Mouse (Mus musculus): ENCODE measurements around the gene Cypt14.
"Not testable (repeated sequence)": the region's sequence is repeated elsewhere in the genome, so short reads cannot be mapped to it uniquely, and the experiment has no call there.

Cypt14 gene

GRCm38 (mm10) chrX:39863504-39863903 lies at the start of gene Cypt14:
TSS of gene Cypt14 (minus strand) at chrX:39863604.
- DNase-seq (ENCODE audit: low spot score), result not testable (repeated sequence)

Measured in adipocyte (in vitro differentiated cells).